Mouse (Mus musculus) hindbrain, embryonic 16.5 days (tissue): Measurements from ENCODE around the gene Trim2. TPM values are rescaled to one million over a fixed set of nuclear protein-coding genes. Genes with fewer than 3 reads are reported as not detected.

Source experiments
- ATAC-seq: fragments of 200-750 bp; cut with Nextera tagmentation; 2 replicates; pipeline ENCODE4 v1.8.0; 2017; ENCODE audit warnings: moderate TSS enrichment, moderate library complexity
- H3K27ac ChIP-seq: fragments of 300-500 bp; sonication (generic); 2 replicates; pipeline ENCODE4 v1.5.1; 2014; ENCODE audit warnings: low read depth, mild to moderate bottlenecking, control low read depth, low read length, moderate library complexity
- H3K27me3 ChIP-seq: fragments of 300-500 bp; sonication (generic); replicated peaks from 2 replicates; pipeline ENCODE4 v1.6.1; 2014; ENCODE audit warnings: low read length; ENCODE audit not compliant: control insufficient read depth, insufficient read depth
- H3K36me3 ChIP-seq: fragments of 300-500 bp; sonication (generic); 2 replicates; pipeline ENCODE4 v1.6.1; 2014; ENCODE audit warnings: mild to moderate bottlenecking, low read length, moderate library complexity, mixed read lengths; ENCODE audit not compliant: control insufficient read depth, insufficient read depth
- H3K4me1 ChIP-seq: fragments of 300-500 bp; sonication (generic); 2 replicates; pipeline ENCODE4 v1.6.1; 2014; ENCODE audit warnings: low read depth, low read length; ENCODE audit not compliant: control insufficient read depth, insufficient read depth
- H3K4me2 ChIP-seq: fragments of 300-500 bp; sonication (generic); 2 replicates; pipeline ENCODE4 v1.6.1; 2014; ENCODE audit warnings: mild to moderate bottlenecking, low read length, control low read depth, moderate library complexity
- H3K4me3 ChIP-seq: fragments of 300-500 bp; sonication (generic); 2 replicates; pipeline ENCODE4 v1.5.1; 2014; ENCODE audit warnings: mild to moderate bottlenecking, low read length, control low read depth, moderate library complexity
- H3K9ac ChIP-seq: fragments of 300-500 bp; sonication (generic); 2 replicates; pipeline ENCODE4 v1.6.1; 2014; ENCODE audit warnings: low read depth, mild to moderate bottlenecking, control low read depth, low read length, moderate library complexity
- H3K9me3 ChIP-seq: fragments of 300-500 bp; sonication (generic); 2 replicates; pipeline ENCODE4 v1.6.1; 2014; ENCODE audit warnings: mild to moderate bottlenecking, low read length, moderate library complexity; ENCODE audit not compliant: control insufficient read depth
- WGBS: fragments of 180-500 bp; shearing (Covaris S2); extraction: QIAGEN DNeasy Blood & Tissue Kit; methylation state at CpG from one replicate; pipeline ENCODE4 v1.1.7; 2014; 5-methylcytosine and 5-hydroxymethylcytosine counted together
- polyA plus RNA-seq: library from polyadenylated mRNA; unstranded; fragments of >200 nt; fragmentation: Nextera tagmentation; extraction: Ambion mirVana; gene quantifications from 2 replicates; pipeline ENCODE4 v1.2.1, GENCODE M21; 2015

Gene Trim2
- polyA plus RNA-seq: 151 and 154 TPM in 2 replicates

DNA sequence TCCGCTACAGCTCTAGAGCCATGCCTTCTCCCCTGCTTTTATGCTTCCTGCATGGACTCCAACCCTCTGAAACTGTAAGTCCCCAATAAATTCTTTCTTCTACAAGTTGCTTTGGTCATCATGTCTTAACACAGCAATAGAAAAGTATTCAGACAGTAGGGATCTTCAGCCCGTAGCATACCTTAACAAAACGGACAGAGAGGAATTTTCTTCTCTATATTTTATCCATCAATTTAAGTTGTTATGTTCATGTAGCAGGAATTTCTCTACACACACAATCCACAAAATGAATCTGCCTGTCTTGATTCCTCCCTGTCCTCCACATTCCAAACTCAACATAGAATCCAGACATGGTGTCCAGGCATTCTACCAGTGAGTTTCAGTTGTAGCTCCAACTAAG is at the start of gene Trim2:
Trim2 (minus strand) TSS at position 101 of the 400 bp plus-strand sequence.
- Histone ChIP-seq H3K27ac (peak within 1 kb of the TSS; percentile 84), H3K9me3 (0 out of 2 replicates have a peak, but pooled peaks cover 2% of the 10 kb centered on the region), H3K4me1 (peaks cover 27% of the 10 kb centered on the region), H3K27me3 (no peaks in the 10 kb centered on the region), H3K4me2 (peak within 1 kb of the TSS; percentile 70), H3K36me3 (no peaks in the 10 kb centered on the region), H3K9ac (no peak within 1 kb of the TSS; the same call in 1 of the 2 replicates), H3K4me3 (peak within 1 kb of the TSS; percentile 49)
- no peak for ATAC-seq
- 98% methylated on average over 3 of the region's 3 CpGs for WGBS

DNA sequence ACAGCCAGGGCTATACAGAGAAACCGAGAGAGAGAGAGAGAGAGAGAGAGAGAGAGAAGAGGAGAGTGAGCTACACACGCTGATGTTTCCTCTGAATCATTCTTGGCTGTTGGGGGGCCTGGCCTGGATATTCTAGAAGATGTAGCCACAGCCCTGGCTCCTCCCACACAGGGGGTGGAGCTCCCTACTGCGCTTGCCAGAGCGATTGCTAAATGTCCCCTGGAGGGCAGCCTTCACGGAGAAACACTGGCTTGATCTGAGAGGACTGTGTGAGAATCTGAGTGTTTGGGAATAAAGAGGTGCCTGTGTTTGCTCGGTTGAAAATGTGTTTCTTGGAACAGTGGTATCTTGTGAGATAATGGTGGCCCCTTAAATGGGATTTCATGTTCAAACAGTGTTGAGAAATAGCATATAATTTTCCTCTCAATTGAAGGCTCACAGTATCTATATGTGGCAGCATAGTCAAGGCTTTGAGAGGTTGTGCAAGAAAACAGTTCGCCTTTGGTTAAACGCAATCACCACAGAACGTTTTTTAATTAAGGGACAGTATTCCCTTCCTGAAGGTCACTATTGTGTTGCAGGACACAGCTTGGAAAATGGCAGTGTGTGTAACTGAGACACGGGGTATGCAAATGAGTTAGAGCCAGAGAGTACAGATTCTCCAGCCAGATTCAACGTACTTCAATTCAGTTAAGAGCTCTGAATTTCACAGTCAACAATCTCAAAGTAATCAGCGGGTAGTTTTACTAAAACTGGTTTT is 49.4 kb upstream of the Trim2 start:
- Histone ChIP-seq H3K36me3 (no peaks in the 10 kb centered on the region), H3K27me3 (no peaks in the 10 kb centered on the region), H3K4me2 (no peak overlapping the region), H3K9ac (no peak overlapping the region), H3K4me3 (no peak overlapping the region), H3K9me3 (no peaks in the 10 kb centered on the region), H3K27ac (no peak overlapping the region), H3K4me1 (no peaks in the 10 kb centered on the region)
- ATAC-seq: 0 out of 2 replicates have a peak, but pooled peaks have one; percentile 56
- 48% methylated on average over 12 of the region's 12 CpGs for WGBS

DNA sequence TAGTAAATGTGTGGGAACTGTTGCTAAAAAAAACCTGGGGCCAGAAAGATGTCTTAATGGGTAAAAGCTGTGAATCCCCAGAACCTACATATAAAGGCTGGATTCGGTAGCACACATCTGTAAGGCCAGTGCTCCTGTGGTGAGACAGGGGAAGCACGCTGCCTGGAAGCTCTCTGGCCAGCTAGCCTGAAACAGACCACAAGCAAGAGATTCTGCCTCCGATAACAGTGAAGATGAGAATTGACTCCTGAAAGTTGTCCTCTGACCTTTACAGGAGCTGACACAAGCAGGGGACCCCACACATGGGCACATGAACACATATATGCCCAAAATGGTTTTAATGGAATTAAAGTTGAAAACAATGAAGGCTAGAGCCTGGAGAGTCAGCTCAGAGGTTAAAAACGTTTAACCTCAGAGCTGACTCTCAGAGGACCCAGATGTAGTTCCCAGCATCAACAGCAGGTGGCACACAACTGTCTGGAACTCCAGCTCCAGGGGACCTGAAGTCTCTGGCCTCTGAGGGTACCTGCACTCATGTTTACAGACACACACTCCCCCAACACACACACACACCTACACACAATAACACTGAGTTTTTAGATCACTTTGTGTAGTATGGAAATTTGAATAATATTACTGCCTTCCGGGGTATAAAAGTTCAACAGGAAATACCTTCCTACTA is 45.8 kb upstream of the Trim2 start:
- H3K27ac ChIP-seq: no peak overlapping the region
- no peaks in the 10 kb centered on the region for H3K4me1 ChIP-seq
- no peaks in the 10 kb centered on the region for H3K36me3 ChIP-seq
- WGBS: 48% methylated on average over 5 of the region's 5 CpGs
- H3K9me3 ChIP-seq: no peaks in the 10 kb centered on the region
- no peak overlapping the region for H3K4me2 ChIP-seq
- ATAC-seq: no peak
- H3K4me3 ChIP-seq: no peak overlapping the region
- H3K9ac ChIP-seq: no peak overlapping the region
- no peaks in the 10 kb centered on the region for H3K27me3 ChIP-seq

- Histone ChIP-seq H3K4me1 (peaks cover 7% of the 10 kb centered on the region), H3K4me3 (no peak overlapping the region), H3K4me2 (no peak overlapping the region), H3K27ac (no peak overlapping the region), H3K36me3 (no peaks in the 10 kb centered on the region), H3K27me3 (no peaks in the 10 kb centered on the region), H3K9ac (no peak overlapping the region), H3K9me3 (no peaks in the 10 kb centered on the region)
- 80% methylated on average over 6 of the region's 6 CpGs for WGBS
- ATAC-seq: no peak
Observed at GRCm38 (mm10) chr3:84350311-84350710, 43.6 kb upstream of the Trim2 start.

DNA sequence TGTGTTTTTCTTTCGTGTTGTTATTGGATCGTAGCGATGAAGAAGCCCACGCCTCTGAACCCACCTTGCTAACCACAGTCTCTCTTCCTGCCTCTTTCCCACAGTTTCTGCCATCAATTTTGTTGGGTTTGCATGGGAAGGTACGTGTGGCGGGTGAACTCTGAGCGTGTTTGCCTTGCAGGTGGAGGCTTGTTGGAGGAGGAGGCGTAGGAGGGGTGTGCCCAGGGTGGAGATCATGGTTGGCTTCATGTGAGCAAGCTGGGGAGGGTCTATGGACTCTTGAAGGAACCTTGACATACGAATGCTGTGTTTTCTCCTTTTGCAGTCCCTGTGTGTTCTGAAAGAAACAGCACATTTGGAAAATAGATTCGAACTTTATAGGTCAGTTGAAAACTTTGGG is 43.1 kb upstream of the Trim2 start:
- no peak overlapping the region for H3K27ac ChIP-seq
- H3K9me3 ChIP-seq: no peaks in the 10 kb centered on the region
- H3K4me1 ChIP-seq: peaks cover 9% of the 10 kb centered on the region
- no peak for ATAC-seq
- H3K4me3 ChIP-seq: no peak overlapping the region
- no peak overlapping the region for H3K9ac ChIP-seq
- H3K27me3 ChIP-seq: no peaks in the 10 kb centered on the region
- 94% methylated on average over 10 of the region's 10 CpGs for WGBS
- H3K4me2 ChIP-seq: no peak overlapping the region
- no peaks in the 10 kb centered on the region for H3K36me3 ChIP-seq

- H3K9me3 ChIP-seq: no peaks in the 10 kb centered on the region
- H3K4me3 ChIP-seq: no peak overlapping the region
- peaks cover 9% of the 10 kb centered on the region for H3K4me1 ChIP-seq
- H3K27ac ChIP-seq: no peak overlapping the region
- no peak overlapping the region for H3K9ac ChIP-seq
- 62% methylated on average over 4 of the region's 4 CpGs for WGBS
- ATAC-seq: no peak
- no peak overlapping the region for H3K4me2 ChIP-seq
- no peaks in the 10 kb centered on the region for H3K27me3 ChIP-seq
- no peaks in the 10 kb centered on the region for H3K36me3 ChIP-seq
Observed at GRCm38 (mm10) chr3:84347426-84347825, 40.7 kb upstream of the Trim2 start.

GRCm38 (mm10) chr3:84346456-84347150 is 39.9 kb upstream of the Trim2 start:
- Histone ChIP-seq H3K9ac (no peak overlapping the region), H3K36me3 (no peaks in the 10 kb centered on the region), H3K4me2 (no peak overlapping the region), H3K27ac (no peak overlapping the region), H3K4me1 (peaks cover 9% of the 10 kb centered on the region), H3K9me3 (no peaks in the 10 kb centered on the region), H3K27me3 (no peaks in the 10 kb centered on the region), H3K4me3 (no peak overlapping the region)
- WGBS: 19% methylated on average over 10 of the region's 10 CpGs
- no peak for ATAC-seq

DNA sequence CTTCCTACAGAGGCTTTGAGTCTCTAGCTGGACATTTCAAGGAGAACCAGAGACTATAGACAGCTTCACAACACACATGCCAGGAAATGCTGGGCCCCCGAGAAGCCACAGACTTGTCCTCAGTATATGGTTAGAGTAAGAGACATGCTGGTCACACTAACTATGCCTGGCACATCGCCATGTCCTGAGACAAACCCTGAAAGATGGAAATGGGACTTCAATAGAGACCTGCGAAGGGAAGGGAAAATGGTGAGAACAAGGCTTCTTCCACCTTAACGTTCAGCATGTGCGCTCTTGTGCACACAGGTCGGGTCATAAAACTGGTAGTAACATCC is 38.9 kb upstream of the Trim2 start:
- H3K27me3 ChIP-seq: no peaks in the 10 kb centered on the region
- H3K27ac ChIP-seq: no peak overlapping the region
- H3K36me3 ChIP-seq: no peaks in the 10 kb centered on the region
- no peaks in the 10 kb centered on the region for H3K9me3 ChIP-seq
- peak; percentile 31; the same call in 1 of the 2 replicates for ATAC-seq
- H3K4me1 ChIP-seq: peaks cover 9% of the 10 kb centered on the region
- no peak overlapping the region for H3K9ac ChIP-seq
- peak overlapping the region; percentile 91 for H3K4me2 ChIP-seq
- H3K4me3 ChIP-seq: peak overlapping the region; percentile 43; the same call in 1 of the 2 replicates
- 51% methylated on average over 6 of the region's 6 CpGs for WGBS
